Mouse (Mus musculus): ENCODE measurements around the gene Akr7a5. TPM values are rescaled to one million over a fixed set of nuclear protein-coding genes. Genes with fewer than 3 reads are reported as not detected.

The Akr7a5 gene
- total and polyA plus RNA-seq, 3 experiments, result 39.4 to 43.2 TPM; not detected in 1

DNA sequence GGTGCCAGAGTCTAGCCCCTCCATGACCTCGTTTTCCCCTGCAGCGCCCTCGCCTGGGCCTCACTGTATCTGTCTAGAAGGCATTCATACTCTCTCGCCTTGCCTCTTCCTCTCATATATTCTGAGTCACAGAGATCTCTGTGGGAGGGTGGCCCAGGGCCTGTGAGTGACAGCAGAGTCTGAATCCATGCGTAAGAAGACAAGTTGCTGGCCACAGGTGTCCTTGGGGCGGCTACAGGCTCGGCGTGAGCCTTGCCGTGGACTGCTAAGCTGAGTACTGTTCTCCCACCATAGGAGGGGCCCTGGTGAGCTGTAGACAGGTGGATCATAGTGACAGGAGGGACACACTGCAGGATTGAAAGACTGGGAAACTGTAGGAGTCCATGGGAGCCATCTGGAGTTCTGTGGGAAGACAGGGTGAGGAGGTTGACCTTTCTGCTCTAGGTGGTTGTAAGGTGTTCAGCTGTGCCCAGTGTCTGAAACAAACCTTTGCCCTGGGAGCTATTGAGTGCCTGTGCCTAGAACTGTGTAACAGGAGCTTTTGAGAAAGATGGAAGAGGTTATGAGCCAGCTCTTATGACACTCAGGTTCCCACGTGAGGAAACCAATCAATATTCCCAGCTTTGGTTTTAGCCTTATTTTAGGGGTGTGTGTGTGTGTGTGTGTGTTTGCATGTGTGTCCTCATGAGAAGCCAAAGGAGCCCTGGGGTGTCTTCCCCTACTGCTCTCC, 37.4 kb upstream of the Akr7a5 start:
- no peaks in the 10 kb centered on the region for H3K79me2 ChIP-seq (ENCODE audit: control insufficient read depth, insufficient read depth, low read length, poor library complexity)
- no peak overlapping the region for H3K4me3 ChIP-seq (ENCODE audit: control insufficient read depth in 1 of 2, insufficient read depth in 1 of 2, low read depth in 2 of 2, low read length in 2 of 2)
- no peak overlapping the region for H3K27ac ChIP-seq (ENCODE audit: control insufficient read depth, low read depth, low read length)
- no peaks in the 10 kb centered on the region for H3K4me1 ChIP-seq (ENCODE audit: control insufficient read depth in 1 of 2, insufficient read depth in 2 of 2, low read length in 2 of 2)
- H3K27me3 ChIP-seq (ENCODE audit: control insufficient read depth in 1 of 2, insufficient read depth in 2 of 2, low read length in 2 of 2), result no peaks in the 10 kb centered on the region
- no peak overlapping the region for H3K9ac ChIP-seq (ENCODE audit: control insufficient read depth, low read depth, low read length, poor library complexity, severe bottlenecking)
- DNase-seq (ENCODE audit: low read depth, low spot score), result no peak
- peaks cover 0 to 5% of the 10 kb centered on the region in 2 experiments; a peak in 2 of 4 replicates for H3K36me3 ChIP-seq (ENCODE audit: control insufficient read depth in 1 of 2, insufficient read depth in 2 of 2, low read length in 2 of 2)
- TF ChIP-seq ELF1 (IDR thresholded peaks at IDR 0.05; ENCODE audit: low read depth, low read length) (no peak), POLR2A (IDR thresholded peaks at IDR 0.05; ENCODE audit: control insufficient read depth in 1 of 2, insufficient read depth in 1 of 2, low read depth in 1 of 2, low read length in 2 of 2, poor library complexity in 1 of 2) (no peak), POLR2AphosphoS5 (IDR thresholded peaks at IDR 0.05; ENCODE audit: borderline replicate concordance, low read depth, low read length) (no peak), MEF2A (IDR thresholded peaks at IDR 0.05; ENCODE audit: extremely low read depth, insufficient replicate concordance, low read depth, low read length, poor library complexity, severe bottlenecking) (no peak), SMC3 (IDR thresholded peaks at IDR 0.05; ENCODE audit: low read depth, low read length) (no peak), NELFE (IDR thresholded peaks at IDR 0.05; ENCODE audit: low read depth, low read length) (no peak), MYB (IDR thresholded peaks at IDR 0.05; ENCODE audit: low read depth, low read length) (no peak), JUND (IDR thresholded peaks at IDR 0.05; ENCODE audit: low read depth, low read length) (no peak), MYC (IDR thresholded peaks at IDR 0.05; ENCODE audit: low read depth, low read length) (no peak)
- H3K9me3 ChIP-seq (replicated peaks; ENCODE audit: insufficient read depth, low read length), result no peaks in the 10 kb centered on the region

DNA sequence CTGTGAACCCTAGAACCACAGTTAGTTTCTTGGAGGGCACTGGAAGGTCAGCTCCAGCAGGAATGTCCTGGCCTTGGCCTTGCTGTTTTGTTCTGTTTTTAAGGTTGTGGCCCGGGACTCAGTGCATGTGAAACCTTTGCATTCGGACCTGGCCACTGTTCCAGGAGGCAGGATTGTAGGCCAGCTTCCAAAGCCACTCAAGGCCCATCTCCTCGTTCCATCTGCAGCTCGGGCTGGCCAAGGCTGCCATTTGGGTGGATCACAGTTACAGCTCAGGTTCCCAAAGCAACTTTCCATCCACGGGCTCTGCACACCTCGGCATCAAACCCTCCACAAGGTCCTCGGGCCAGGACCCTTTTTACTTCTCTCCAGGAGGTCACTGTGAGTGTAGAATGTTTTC, 36.0 kb upstream of the Akr7a5 start:
- TF ChIP-seq JUND (IDR thresholded peaks at IDR 0.05; ENCODE audit: low read depth, low read length) (no peak), TAL1 (IDR thresholded peaks at IDR 0.05; ENCODE audit: low read length) (no peak), MYB (IDR thresholded peaks at IDR 0.05; ENCODE audit: low read depth, low read length) (no peak), SMC3 (IDR thresholded peaks at IDR 0.05; ENCODE audit: low read depth, low read length) (no peak), ETS1 (IDR thresholded peaks at IDR 0.05; ENCODE audit: low read depth, low read length) (no peak), MAX (IDR thresholded peaks at IDR 0.05; ENCODE audit: low read length) (no peak), USF2 (IDR thresholded peaks at IDR 0.05; ENCODE audit: borderline replicate concordance in 1 of 2, insufficient read depth in 1 of 2, low read depth in 1 of 2, low read length in 2 of 2) (no peak), EP300 (IDR thresholded peaks at IDR 0.05; ENCODE audit: low read depth in 1 of 2, low read length in 2 of 2) (no peak)
- H3K4me3 ChIP-seq (ENCODE audit: control insufficient read depth in 1 of 2, insufficient read depth in 1 of 2, low read depth in 2 of 2, low read length in 2 of 2), result no peak overlapping the region
- DNase-seq (ENCODE audit: low read depth, low spot score), result no peak

More for the DNA sequence above, 36.0 kb upstream of the Akr7a5 start:
- H3K4me1 ChIP-seq (ENCODE audit: control insufficient read depth in 1 of 2, insufficient read depth in 2 of 2, low read length in 2 of 2), result no peaks in the 10 kb centered on the region
- peaks cover 0 to 5% of the 10 kb centered on the region in 2 experiments; a peak in 2 of 4 replicates for H3K36me3 ChIP-seq (ENCODE audit: control insufficient read depth in 1 of 2, insufficient read depth in 2 of 2, low read length in 2 of 2)
- H3K79me2 ChIP-seq (ENCODE audit: control insufficient read depth, insufficient read depth, low read length, poor library complexity), result no peaks in the 10 kb centered on the region
- H3K9ac ChIP-seq (ENCODE audit: control insufficient read depth, low read depth, low read length, poor library complexity, severe bottlenecking), result no peak overlapping the region
- H3K27ac ChIP-seq (ENCODE audit: control insufficient read depth, low read depth, low read length), result no peak overlapping the region
- H3K9me3 ChIP-seq (replicated peaks; ENCODE audit: insufficient read depth, low read length), result no peaks in the 10 kb centered on the region
- no peaks in the 10 kb centered on the region for H3K27me3 ChIP-seq (ENCODE audit: control insufficient read depth in 1 of 2, insufficient read depth in 2 of 2, low read length in 2 of 2)
